Mouse (Mus musculus): ENCODE data around the gene Lypd4.

DNA sequence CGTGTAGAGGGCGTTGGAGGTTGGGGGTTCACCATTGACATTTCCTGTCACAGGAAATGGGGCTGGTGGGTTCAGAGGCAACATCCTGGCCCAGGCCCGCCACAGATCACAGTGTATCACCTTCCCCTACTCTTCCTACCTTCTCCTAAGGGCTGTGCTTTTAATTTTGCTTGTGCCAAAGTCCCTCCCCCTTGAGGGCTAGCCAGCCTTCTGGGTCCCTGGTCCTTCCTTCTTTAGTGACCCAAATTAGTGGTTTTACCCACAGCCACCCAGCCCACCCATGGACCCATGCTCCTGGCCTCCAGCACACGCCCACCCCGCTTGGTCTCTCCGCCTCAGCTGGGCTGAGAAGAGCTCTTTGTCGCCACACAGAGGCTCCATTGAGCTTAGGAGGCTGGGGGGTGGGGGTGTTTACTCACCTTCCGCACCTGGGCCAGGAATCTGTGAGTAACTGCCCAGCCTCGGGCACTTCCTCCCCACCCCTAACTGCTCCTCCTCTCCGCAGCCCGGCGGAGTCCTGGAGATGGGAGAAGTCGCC lies 37.5 kb upstream of the Lypd4 start:
- TF ChIP-seq SRF (IDR thresholded peaks at IDR 0.05; ENCODE audit: control insufficient read depth, insufficient read length, low read depth) (no peak), POLR2A (IDR thresholded peaks at IDR 0.05; ENCODE audit: insufficient read length, low read depth) (no peak), TCF12 (IDR thresholded peaks at IDR 0.05; ENCODE audit: insufficient read depth, poor library complexity, severe bottlenecking) (no peak), E2F4 (IDR thresholded peaks at IDR 0.05; ENCODE audit: insufficient read depth) (no peak), REST (IDR thresholded peaks at IDR 0.05; ENCODE audit: insufficient read depth, insufficient read length) (no peak), POLR2AphosphoS2 (IDR thresholded peaks at IDR 0.05; ENCODE audit: insufficient read length, low read depth) (no peak), USF1 (IDR thresholded peaks at IDR 0.05; ENCODE audit: low read depth) (no peak), MYOG (IDR thresholded peaks at IDR 0.05; ENCODE audit: control insufficient read depth in 1 of 3, insufficient read depth in 1 of 3, insufficient read length in 2 of 3, low read depth in 2 of 3) (no peak), MAX (IDR thresholded peaks at IDR 0.05; ENCODE audit: low read depth) (no peak), MYOD1 (IDR thresholded peaks at IDR 0.05; ENCODE audit: control insufficient read depth in 1 of 3, insufficient read length in 2 of 3, low read depth in 2 of 3) (no peak)

Data from myocyte (in vitro differentiated cells).